Mouse (Mus musculus): ENCODE measurements around the gene Dnaaf1.

The Dnaaf1 gene

DNA sequence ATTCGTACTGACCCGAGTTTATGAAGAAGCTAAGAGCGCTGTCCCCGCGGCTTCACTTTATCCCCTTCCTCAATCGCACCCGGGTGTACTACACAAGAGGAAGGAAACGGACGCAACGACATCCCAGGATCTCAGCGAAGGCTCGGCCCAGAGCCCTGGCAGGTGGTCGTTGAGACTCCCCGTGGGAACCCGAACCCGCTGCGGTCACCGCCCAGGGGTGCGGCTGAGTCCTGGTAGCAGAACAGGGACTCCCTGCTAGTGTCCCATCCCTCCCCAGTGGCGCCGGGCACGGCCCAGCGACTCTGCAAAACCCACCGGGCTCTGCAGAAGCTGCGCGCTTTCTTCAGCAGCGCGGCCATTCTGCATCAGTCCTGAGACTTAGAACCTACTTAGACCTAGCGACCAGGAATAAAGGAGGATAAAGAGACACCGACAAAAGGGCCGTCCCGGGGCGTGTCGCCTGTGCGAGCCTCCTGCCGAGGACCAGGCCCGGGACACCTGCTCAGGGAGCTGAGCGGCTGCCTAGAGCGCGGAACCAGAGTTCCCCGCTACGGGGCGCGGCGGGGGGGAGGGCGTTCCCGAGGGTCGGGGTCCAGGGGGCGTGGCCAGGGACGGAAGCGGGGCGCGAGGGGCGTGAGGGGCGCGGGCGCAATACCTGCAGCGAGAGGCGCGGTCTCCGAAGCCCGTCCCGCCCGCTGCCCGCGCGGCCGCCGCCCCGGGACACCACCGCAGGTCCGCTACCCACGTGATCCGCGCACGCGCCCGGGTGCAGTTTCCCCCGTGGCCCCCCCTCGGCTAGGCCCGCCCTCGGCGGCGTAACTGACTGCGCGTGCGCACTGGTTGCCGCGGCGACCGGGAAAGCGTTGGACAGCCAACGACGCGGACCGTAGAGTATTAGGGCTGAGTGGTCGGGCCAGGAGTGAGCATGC, at the start of gene Dnaaf1, which contains the start of gene Hsdl1:
Dnaaf1 (plus strand) TSS at position 799 of the 929 bp plus-strand sequence.
Hsdl1 (minus strand) TSS at position 747 of the 929 bp plus-strand sequence.
- peak; percentile 96 for DNase-seq (ENCODE audit: low spot score in 2 of 2)

DNA sequence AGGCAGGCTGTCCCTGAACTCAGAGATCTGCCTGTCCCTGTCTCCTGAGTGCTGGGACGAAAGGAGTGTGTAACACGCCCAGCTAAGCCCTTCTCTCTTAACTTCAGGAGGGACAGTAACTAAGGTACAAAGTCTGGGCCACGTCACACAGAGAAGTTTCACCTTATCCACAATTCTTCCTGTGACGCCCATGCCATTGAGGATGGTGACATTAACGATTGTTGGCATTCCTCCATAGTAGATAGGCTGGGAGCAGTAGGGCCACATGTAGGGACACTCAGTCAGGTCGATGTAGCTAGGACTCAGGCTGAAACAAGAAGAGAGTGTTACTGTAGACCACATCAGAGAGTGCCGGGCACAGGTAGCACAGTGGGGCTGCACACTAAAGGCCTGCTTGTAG, 46.3 kb upstream of the Dnaaf1 start:
- no peak for DNase-seq (ENCODE audit: low spot score in 2 of 2)

DNA sequence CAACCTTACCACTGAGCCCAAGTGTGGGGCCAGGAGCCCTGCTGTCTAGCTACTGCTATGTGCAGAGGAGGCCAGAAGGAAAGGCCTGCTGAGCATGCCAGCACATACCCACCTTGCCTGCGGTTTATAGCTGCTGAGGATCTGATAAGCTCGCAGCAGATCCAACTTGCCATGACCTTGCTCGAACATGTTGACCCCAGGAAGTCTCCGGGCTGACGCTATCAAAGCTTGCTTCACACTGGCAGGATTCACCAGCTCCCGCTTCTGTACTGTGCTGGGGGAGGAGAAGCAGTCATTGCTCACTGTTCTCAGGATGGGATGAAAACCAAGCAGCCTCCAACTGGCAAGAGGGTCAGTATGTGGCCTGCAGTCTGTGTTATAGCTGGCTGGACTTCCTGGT, 44.1 kb upstream of the Dnaaf1 start:
- no peak for DNase-seq (ENCODE audit: low spot score in 2 of 2)

DNA sequence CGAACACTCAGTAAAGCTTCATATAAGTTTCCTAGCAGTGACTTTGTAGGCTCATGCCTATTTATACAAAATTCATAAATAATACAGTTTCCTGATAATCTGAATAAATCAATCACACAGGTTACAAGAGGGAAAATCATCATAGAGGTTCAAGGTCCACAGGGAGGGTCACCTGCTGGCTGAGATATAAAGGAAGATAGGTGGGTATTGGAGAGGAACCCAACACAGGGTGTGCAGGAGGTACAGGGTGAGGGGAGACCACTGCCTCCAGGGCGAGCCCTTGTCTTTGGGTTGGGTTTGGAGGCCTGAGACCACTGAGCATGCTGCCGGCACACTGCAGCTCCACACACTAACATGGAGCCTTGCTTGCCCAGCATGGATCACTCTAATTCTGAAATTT, 43.6 kb upstream of the Dnaaf1 start:
- no peak for DNase-seq (ENCODE audit: low spot score in 2 of 2)

DNA sequence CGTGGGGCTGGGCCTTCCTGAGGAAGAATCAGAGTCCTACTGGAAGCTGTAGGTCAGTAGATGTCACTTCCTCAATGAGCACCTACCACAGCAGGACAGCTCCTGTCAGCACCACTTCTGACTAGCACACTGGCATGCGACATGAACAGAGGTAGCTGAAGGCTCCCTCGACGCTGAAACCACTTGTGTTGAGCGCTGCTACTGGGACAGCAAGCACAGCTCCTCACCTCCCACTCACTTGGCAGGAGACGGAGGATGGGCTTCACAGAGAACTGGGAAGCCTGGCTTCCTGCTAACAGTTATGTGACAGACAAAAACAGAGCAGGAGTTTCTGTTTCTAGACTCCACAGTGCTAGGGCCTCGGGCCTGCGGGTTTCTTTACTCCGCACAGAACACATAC, 43.1 kb upstream of the Dnaaf1 start:
- DNase-seq (ENCODE audit: low spot score in 2 of 2), result peak; percentile 78 to 81

DNA sequence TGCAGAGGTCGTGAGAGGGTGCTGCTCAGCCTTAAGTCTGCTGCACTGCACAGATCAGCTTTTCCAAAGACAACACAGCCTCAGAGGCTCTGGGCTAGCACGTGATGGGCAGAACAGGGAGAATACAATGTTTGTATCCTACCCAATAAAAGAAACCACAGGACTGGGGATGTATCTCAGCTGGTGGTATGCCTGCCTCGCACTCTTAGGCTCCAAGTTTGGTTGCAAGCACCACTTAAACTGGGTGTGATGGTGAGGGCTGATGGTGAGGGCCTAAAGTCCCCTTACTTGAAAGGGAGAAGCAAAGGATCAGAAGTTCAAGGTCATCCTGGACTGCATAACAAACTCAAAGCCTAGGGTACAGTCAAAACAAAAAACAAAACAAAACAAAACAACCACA, 30.4 kb upstream of the Dnaaf1 start:
- DNase-seq (ENCODE audit: low spot score in 2 of 2), result no peak

DNA sequence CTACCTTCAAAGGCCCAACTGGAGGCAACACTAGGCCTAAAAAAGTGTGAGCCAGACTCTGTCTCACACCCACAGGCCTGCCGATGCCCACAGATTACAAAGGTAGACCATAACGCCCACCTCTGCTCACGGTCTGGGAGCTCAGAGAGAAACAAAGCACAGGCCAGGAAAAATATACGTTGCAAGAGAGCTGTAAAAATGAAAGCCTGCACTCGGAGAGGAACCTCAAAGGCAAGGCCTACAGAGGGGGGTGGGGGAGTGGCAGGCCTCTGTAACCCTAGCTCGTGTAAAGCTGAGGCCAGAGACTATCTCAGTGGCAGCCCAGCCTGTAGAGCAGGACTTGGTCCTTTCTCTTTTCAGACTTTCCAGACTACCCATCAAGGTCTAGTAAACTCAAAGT, 29.9 kb upstream of the Dnaaf1 start:
- no peak for DNase-seq (ENCODE audit: low spot score in 2 of 2)

DNA sequence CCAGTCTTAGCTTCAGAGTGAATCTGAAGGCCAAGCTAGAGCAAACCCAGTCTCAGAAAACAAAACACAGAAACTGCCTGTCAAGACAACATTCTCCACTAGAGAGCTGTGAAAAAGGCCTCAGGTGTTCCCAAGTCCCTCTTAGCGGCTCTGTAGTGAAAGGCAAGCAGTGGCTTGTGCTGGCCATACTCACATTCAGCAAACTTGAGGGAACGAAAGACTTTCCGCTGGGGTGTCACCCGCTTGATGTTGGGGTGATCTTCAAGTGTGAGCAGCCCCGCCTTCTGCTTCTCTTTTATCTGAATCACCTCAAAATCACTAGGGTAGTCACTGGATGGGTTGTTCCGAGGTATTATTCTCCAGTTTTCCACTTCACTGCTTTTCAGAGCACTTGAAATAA, 29.2 kb upstream of the Dnaaf1 start:
- DNase-seq (ENCODE audit: low spot score in 2 of 2), result no peak

DNA sequence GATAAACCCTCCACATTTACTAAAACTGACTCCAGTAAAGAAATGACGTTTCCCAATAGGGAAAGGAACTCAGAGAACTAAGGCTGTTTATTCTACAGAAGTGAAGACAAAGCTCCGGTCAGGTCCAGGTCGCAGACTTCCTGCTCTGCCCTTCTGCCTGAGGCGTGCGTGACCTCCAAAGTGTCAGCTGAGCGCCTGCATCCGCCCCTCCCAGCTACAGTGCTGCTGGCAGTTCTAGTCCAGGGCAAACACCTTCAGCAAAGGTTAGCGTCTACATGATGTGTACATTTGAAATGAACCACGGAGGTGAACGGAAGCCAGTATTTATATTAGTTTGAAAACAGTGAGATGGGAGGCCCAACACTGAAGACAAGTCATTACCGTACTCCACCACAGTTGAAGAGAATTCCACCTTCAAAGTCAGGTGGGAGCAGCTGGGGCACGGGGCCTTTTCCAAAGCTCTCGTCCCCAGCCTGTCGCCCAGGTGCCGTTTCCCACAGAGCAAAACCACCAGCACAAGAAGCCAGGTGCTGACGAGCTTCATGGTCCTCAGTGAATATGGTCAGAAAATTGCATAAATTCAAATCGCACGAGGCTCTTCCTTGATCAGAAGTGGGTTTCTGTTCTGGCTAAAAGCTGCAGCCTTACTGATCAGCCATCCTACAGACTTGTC, 27.9 kb upstream of the Dnaaf1 start:
- no peak for DNase-seq (ENCODE audit: low spot score in 2 of 2)

DNA sequence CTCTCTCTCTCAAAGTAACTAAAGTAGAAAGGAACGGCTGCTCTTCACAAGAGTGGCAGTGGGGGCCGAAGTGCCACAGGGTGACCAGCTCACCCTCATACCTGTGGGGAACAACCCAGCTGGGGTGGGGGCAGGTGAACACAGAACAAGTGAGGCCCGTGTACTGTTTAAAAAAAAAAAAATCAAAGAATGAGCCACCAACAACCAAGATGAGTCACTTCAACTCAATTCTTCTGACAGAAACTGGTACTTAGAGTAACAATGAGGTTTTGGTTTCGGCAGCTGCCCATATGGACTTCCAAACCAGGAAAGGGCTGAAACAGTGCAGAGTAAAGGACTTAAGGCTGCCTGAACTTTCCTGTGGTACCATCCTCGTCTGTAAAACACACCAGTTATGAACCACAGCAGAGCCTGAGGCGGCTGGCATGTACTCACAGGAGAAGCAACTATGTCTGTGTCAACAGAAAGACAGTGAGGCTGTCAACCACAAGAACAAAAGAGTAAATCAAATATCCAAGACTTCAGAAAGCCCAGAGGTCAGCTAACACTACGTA, 26.4 kb upstream of the Dnaaf1 start:
- DNase-seq (ENCODE audit: low spot score in 2 of 2), result no peak

DNA sequence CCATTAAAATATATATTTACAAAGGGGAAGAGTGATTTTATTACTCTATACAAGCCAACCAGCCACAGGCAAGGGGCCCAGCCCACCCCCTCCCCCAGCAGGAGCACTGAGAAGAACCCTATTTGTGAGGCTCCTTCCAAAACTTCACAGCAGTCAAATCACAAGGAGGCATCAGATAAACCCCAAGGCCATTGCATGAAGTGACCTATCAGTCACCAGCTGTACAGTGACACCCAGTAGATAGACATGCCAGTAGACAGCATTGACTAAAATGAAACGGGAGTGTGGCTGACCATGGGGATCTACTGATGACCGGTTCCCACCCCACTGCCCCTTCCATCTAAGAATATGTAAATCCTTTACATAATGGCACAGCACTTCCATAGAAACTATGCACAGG, 22.1 kb upstream of the Dnaaf1 start:
- no peak for DNase-seq (ENCODE audit: low spot score in 2 of 2)

DNA sequence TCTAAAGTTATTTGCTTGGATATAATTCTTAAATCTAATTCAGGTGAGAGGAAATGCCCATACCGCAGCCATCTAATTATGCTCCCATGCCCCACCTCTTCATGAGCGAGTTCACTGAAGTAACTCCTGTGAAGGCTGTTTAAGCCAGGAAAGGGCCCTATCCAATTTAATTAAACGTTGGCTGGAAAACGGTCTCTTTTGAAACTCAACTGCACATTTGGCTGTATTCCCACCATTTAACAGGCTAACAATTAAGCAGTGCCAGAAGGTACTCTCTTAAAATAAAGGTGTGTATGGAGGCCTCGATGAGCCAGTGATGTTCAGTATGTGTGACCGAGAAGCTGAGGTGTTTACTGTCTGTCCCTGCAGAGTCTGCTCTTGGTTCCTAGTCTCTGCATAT, 19.2 kb upstream of the Dnaaf1 start:
- DNase-seq (ENCODE audit: low spot score in 2 of 2), result no peak

DNA sequence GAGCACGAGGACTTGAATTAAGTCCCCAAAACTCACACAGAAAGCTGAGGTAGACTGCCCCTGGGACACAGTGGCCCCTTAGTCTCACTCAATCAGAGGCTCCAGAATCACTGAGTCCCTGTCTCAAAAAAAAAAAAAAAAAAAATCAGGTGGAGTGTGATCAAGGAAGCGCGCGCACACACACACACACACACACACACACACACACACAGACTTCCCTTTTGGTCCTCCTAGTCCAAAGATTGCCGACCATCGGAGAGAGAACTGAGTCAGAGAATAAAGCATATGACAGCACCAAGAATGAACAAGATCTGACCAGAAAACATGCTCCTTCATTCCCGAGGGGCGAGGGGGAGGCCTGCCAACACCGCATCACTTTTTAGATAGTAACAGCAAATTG, 17.9 kb upstream of the Dnaaf1 start:
- DNase-seq (ENCODE audit: low spot score in 2 of 2), result no peak

DNA sequence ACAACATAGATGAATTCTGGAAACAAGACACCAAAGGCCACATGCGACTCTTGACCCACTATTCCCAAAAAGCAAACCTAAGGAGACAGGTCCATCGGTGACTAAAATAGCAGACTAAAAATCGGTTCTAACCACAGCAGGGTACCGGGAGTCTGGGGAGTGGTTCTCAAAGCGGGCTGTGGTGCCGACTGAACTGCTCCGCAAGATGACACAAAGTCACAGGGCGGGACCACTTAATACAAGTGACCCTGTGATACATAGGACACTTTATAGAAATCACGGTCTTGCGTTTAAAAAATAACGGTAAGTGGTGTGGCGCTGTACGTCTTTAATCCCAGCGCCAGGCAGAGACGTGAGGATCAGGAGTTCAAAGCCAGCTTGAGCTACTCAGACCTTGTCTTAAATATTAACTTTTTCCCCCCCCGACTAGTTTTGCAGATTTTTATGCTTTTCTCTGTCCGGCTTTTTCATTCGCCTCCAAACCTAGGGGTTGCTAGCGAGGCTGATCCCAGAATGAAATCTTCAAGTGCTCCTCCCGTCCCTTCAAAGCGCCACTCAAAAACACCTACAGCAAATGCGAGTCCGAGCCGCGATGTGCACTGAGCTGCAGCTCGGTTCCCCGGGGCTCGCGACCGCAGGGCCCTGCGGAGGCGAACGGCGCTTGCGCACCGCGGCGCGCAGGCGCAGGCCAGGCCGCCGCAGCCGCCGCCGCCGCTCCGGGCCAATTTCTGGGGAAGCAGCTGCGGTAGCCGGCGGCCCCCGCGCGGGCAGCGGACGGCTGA, 17.0 kb upstream of the Dnaaf1 start:
- peak in 1 of 2 experiments; percentile 66 for DNase-seq (ENCODE audit: low spot score in 2 of 2)

DNA sequence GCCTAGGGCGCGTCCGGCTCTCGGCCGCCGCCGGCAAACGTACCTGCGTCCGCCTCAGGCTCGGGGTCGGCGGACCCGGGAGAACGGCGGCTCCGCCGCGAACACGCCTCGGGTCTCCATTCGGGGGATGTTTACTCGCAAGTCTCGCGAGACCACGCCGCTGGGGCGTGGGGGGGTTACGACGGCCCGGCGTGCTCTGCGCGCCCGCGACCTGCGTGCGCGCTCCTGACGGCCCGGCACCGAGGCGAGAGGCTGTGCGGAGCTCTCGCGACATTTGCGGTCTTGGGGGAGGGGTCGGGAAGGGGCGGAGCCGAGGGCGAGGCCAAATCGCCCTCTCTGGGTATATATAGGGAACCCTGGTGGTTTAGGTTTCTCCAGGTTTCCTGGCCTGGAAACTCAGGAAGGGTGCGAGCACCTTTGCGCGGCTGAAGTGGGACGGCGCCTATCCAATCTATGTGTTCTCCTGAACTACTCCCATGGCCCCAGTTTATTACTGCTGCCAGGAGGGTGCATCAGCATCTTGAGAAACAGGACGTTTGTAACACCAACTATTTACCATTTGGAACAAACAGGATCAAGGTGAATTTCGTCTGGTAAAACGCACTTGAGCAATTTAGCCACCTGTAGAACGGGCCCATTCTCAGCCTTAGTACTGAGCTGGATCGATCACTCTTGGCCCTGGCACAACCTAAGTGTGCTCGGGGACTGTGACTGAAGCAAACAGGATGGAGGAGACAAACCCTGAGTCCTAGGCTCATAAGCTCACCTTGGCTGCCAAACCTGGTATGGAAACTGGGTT, 16.2 kb upstream of the Dnaaf1 start, which contains the start of gene Mbtps1:
Mbtps1 (minus strand) TSS at position 133 of the 799 bp plus-strand sequence.
- peak; percentile 95 to 98 for DNase-seq (ENCODE audit: low spot score in 2 of 2)

DNA sequence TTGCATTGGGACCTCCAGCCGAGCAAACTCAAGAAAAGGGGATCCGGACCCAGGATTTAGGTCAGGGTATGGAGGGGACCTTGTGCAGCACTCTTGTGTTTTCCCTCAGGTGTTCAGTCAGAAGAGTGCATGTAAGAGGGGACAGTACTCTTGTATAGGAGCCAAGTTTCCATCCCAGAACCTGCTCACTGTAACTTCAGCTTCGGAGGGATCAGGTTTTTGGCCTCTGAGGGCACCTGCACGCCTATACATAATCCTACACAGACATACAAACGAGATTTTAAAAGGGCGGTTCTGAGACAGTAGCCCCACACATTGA, 15.7 kb upstream of the Dnaaf1 start:
- DNase-seq (ENCODE audit: low spot score in 2 of 2), result no peak

DNA sequence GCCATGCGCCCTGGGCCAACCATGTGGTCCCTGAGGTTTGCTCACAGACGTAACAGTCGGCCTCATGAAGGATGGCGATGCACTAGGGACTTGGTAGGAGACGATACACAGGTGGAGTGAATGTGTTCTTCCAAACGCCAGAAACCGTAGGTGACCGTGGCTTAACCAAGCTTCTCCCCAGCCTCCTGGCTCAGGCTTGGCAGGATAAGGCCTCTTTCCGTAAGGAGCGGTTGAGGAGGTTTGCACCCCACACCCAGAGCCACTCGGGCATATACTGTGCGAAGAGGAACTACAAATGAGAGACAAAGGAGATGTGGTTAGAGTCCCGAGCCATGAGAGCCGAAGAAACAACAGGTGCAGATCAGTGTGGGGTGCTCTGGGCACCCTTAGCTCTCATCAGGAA, 11.2 kb upstream of the Dnaaf1 start:
- no peak for DNase-seq (ENCODE audit: low spot score in 2 of 2)

DNA sequence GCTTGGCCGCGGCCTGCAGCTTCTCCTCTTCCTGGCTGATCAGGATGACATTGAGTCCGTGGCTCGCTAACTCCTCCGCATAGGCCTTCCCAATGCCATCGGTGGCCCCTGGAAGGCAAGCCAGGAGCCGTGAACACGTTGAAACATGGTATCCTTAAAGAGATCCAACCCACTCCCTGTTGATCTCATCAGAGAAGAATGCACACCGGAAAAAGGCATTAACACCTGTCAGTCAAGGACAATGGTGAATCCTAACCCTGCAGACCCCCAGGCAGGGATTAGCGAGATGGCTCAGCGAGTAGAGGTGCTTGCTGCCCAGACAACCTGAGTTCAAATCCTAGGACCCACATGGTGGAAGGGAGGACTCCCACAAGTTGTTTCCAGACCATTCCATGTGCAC, 8.7 kb upstream of the Dnaaf1 start:
- DNase-seq (ENCODE audit: low spot score in 2 of 2), result no peak

DNA sequence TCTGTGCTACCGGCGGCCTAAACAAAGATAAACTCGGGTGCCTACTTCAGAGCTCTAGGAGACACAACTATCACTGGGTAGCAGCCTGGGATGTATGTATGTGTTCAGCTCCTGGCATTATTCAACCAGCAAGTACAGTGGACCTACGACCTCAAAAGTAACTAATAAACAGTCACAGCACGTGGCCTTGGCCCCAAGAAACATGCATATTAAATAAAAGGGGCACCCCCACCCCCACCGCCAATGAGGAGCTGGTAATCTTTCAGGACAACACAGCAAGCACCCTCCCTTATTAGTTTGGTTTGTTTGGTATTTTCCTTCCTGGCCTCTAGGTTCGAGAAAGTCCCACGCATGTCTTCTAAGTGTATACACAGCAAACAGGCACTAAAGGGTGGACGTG, 6.8 kb upstream of the Dnaaf1 start:
- no peak for DNase-seq (ENCODE audit: low spot score in 2 of 2)

DNA sequence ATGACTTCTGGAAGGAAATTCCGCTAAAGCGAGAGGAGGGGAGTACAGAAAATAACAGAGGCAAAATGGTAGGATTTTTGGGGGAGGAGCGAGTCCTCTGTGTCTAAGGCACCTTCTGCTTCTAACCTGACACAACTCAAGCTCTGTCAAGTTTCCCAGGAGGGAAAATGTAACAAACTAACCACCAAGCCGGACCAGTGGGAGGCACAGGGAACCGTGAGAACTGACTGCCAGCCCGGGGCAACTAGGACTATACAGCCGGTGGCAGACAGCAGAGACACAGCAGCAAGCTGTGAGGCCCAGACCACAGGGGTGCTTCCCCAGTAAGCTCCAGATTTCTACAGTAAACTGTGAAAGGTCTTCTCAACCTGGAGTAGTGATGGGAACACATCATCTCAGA, 6.1 kb upstream of the Dnaaf1 start:
- no peak for DNase-seq (ENCODE audit: low spot score in 2 of 2)

DNA sequence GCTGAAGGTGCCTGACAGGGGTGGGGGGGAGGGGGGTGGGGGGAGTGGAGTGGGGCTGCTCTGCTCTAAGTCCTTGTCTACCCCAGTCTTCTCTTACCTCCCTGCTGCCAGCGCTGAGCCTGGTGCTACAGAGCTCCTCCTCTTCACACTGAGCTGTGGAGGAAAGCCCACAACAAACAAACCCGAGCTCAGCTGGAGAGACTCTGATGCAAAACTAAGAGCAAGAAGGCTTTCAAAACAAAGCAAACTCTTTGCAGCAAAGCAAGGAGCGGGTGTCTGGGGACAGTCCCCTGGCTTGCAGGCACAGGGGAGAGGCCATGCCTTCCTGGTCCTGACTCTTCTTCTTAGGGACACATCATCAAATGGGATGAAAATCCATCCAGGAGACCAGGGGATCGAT, 5.2 kb upstream of the Dnaaf1 start:
- no peak for DNase-seq (ENCODE audit: low spot score in 2 of 2)

Data from right cerebral cortex, adult 2 months (tissue).